ENCODE assay signal across 19 mouse cellular contexts in the genomic region with DNA sequence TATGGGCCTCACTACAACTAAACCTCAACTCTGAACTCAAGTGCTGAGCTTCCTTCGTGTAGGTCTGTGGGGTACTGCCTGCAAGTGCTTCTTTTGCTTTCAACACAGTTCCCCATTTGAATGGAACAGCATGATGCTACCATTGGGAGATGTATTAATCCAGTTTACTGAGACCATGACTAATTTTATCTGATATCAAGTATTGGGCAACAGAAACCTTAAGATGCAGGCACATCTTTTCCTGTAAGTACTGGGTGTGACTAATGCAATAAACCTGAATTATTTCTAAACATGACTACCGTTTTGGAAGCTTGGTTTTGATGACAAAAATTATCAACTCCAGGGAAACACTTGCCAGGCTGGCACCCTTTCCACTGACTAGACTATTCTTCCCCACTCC.
"Had no signal": no experiment of that assay in that cellular context is flagged by ENCODE, and none has a peak within 500 bp of the region (broad histone marks: within the 10 kb centered on the region; RNA-seq: fewer than 3 reads in every experiment).

No protein-coding gene starts in this region.

- H3K27ac ChIP-seq: liver, embryonic 14.5 days; midbrain, embryonic 10.5 days; midbrain, embryonic 13.5 days; midbrain, embryonic 15.5 days; neural tube, embryonic 13.5 days; neural tube, embryonic 15.5 days; stomach, embryonic 15.5 days; stomach, postnatal 0 days had no signal

- ATAC-seq: midbrain, embryonic 13.5 days; midbrain, embryonic 15.5 days had no signal

- H3K27me3 ChIP-seq: midbrain, embryonic 15.5 days; neural tube, embryonic 13.5 days; neural tube, embryonic 15.5 days; stomach, embryonic 15.5 days had no signal

- H3K4me3 ChIP-seq: midbrain, embryonic 10.5 days; midbrain, embryonic 13.5 days; midbrain, embryonic 15.5 days; myocyte; neural tube, embryonic 13.5 days; neural tube, embryonic 15.5 days; stomach, embryonic 15.5 days had no signal

- DNase-seq: lung, adult 18-20 months; lung, embryonic 14.5 days; lung, postnatal 10 days; lung, postnatal 4 days; retina, postnatal 1 day; right cerebral cortex, adult 18-20 months; right cerebral cortex, postnatal 25 days; thymus, adult 2 months; thymus, postnatal 25 days; thymus, postnatal 4 days had no signal

- H3K4me1 ChIP-seq: midbrain, embryonic 10.5 days; midbrain, embryonic 13.5 days; midbrain, embryonic 15.5 days; neural tube, embryonic 13.5 days; neural tube, embryonic 15.5 days; stomach, embryonic 15.5 days had no signal
